In the genomic region with DNA sequence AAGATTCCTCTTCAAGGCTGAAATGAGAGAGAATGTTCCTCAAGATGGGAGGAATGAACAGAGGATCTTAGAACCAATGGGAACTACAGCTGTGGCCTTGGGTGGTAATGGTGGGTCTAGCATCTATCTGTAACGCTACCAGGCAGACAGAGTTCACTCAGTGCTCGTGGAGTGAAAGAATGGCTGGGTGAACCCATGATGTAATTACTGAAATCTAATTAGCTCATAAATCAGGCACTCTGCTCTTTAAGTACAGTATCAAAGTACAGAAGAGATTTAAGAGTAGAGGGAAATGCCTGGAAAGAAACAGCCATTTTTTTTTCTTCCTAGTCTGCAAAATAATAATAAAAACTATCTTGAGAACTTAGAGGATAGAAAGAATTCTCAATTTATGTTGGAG, we compare ENCODE assay signal across 20 mouse cellular contexts.
"Had no signal": no experiment of that assay in that cellular context is flagged by ENCODE, and none has a peak within 500 bp of the region (broad histone marks: within the 10 kb centered on the region; RNA-seq: fewer than 3 reads in every experiment).

No protein-coding gene starts in this region.

- DNase-seq: liver, postnatal 0 days; lung, adult 2 months; lung, postnatal 14 days; lung, postnatal 36 days; midbrain, embryonic 14.5 days; right cerebral cortex, postnatal 14 days; spleen, adult 18-20 months; thymus, adult 18-20 months; thymus, postnatal 14 days; thymus, postnatal 36 days had no signal

- H3K9me3 ChIP-seq: lung, embryonic 15.5 days; megakaryocyte, embryonic 14.5 days; midbrain, embryonic 10.5 days; midbrain, embryonic 12.5 days; neural tube, embryonic 13.5 days; neural tube, embryonic 15.5 days had no signal

- H3K9ac ChIP-seq: liver, postnatal 0 days; lung, embryonic 15.5 days; midbrain, embryonic 12.5 days; neural tube, embryonic 13.5 days; neural tube, embryonic 15.5 days had no signal

- H3K4me2 ChIP-seq: lung, embryonic 15.5 days; midbrain, embryonic 12.5 days; neural tube, embryonic 13.5 days; neural tube, embryonic 15.5 days had no signal

- H3K36me3 ChIP-seq: lung, embryonic 15.5 days; neural tube, embryonic 15.5 days had no signal

- H3K4me1 ChIP-seq: lung, embryonic 15.5 days had no signal

- H3K27ac ChIP-seq: lung, embryonic 15.5 days; macrophage; midbrain, embryonic 10.5 days; midbrain, embryonic 12.5 days; neural tube, embryonic 13.5 days; neural tube, embryonic 15.5 days had no signal

- H3K4me3 ChIP-seq: lung, embryonic 15.5 days; megakaryocyte, embryonic 14.5 days; midbrain, embryonic 10.5 days; midbrain, embryonic 12.5 days; myocyte; neural tube, embryonic 13.5 days; neural tube, embryonic 15.5 days had no signal

- ATAC-seq: liver, postnatal 0 days; lung, postnatal 0 days; midbrain, embryonic 16.5 days had no signal

- H3K27me3 ChIP-seq: lung, embryonic 15.5 days; megakaryocyte, embryonic 14.5 days; midbrain, embryonic 12.5 days; neural tube, embryonic 13.5 days; neural tube, embryonic 15.5 days had no signal
